ENCODE assay signal across 16 mouse cellular contexts in genomic region chr4:155205919-155206318, GRCm38 (mm10). TPM values are rescaled to one million over a fixed set of nuclear protein-coding genes. Genes with fewer than 3 reads are reported as not detected.
DNase-seq lines count a peak whose midpoint lies in the region; ATAC-seq and TF ChIP-seq lines count a peak whose summit lies in the region.
"Had no signal": no experiment of that assay in that cellular context is flagged by ENCODE, and none has a peak within 500 bp of the region (broad histone marks: within the 10 kb centered on the region; RNA-seq: fewer than 3 reads in every experiment).

No protein-coding gene starts in this region.

- H3K27me3 ChIP-seq in limb, embryonic 12.5 days, result no peaks in the 10 kb centered on the region
- no peaks in the 10 kb centered on the region for H3K27me3 ChIP-seq in limb, embryonic 10.5 days (ENCODE audit: low read depth, poor library complexity, severe bottlenecking)
- H3K27me3 ChIP-seq in kidney, postnatal 0 days (ENCODE audit: insufficient read depth, low read length), result no peaks in the 10 kb centered on the region
- H3K27me3 ChIP-seq in liver, embryonic 16.5 days (ENCODE audit: control insufficient read depth, insufficient read depth, low read depth, low read length), result no peaks in the 10 kb centered on the region
- H3K27me3 ChIP-seq in stomach, embryonic 15.5 days (replicated peaks), result no peaks in the 10 kb centered on the region
- H3K27me3 ChIP-seq: embryonic facial prominence, embryonic 15.5 days; midbrain, embryonic 12.5 days; neural tube, embryonic 15.5 days; Patski had no signal

- intact Hi-C loops in left cerebral cortex, postnatal 25 days (cut with DNase I), result no loop called here

- H3K9ac ChIP-seq in limb, embryonic 12.5 days (replicated peaks), result 0 out of 2 replicates have a peak overlapping the region, but pooled peaks have one; percentile 2
- 0 out of 2 replicates have a peak overlapping the region, but pooled peaks have one; percentile 31 for H3K9ac ChIP-seq in kidney, postnatal 0 days (ENCODE audit: low read depth, low read length)
- no peak overlapping the region for H3K9ac ChIP-seq in liver, embryonic 16.5 days (ENCODE audit: low read depth, low read length)
- no peak overlapping the region for H3K9ac ChIP-seq in stomach, embryonic 15.5 days
- H3K9ac ChIP-seq: embryonic facial prominence, embryonic 15.5 days; midbrain, embryonic 12.5 days; neural tube, embryonic 15.5 days had no signal

- no peak for ATAC-seq in limb, embryonic 12.5 days (ENCODE audit: insufficient number of reproducible peaks, insufficient read depth, low FRiP score, low TSS enrichment, low read depth)
- peak; percentile 50 for ATAC-seq in kidney, postnatal 0 days (replicated peaks; ENCODE audit: low FRiP score, low read depth)
- ATAC-seq in liver, embryonic 16.5 days (ENCODE audit: low read depth), result peak; percentile 71
- ATAC-seq in stomach, embryonic 15.5 days (ENCODE audit: insufficient read depth, low FRiP score, low read depth), result peak; percentile 80
- no peak for ATAC-seq in cerebellum, adult (ENCODE audit: insufficient number of reproducible peaks, low FRiP score, low TSS enrichment)
- ATAC-seq: hindbrain, postnatal 0 days; Patski had no signal

- TF ChIP-seq CTCF in kidney, postnatal 0 days (IDR thresholded peaks at IDR 0.05; ENCODE audit: low read depth), result no peak

- peaks cover 79% of the 10 kb centered on the region for H3K4me1 ChIP-seq in limb, embryonic 12.5 days (replicated peaks)
- peaks cover 68% of the 10 kb centered on the region for H3K4me1 ChIP-seq in limb, embryonic 10.5 days
- H3K4me1 ChIP-seq in kidney, postnatal 0 days (replicated peaks; ENCODE audit: insufficient read depth, low read length), result peaks cover 49% of the 10 kb centered on the region
- H3K4me1 ChIP-seq in liver, embryonic 16.5 days (ENCODE audit: control insufficient read depth, low read depth, low read length), result peaks cover 40% of the 10 kb centered on the region
- H3K4me1 ChIP-seq in stomach, embryonic 15.5 days, result peaks cover 67% of the 10 kb centered on the region

- WGBS in limb, embryonic 12.5 days, result 71% methylated on average over 6 of the region's 6 CpGs
- WGBS in limb, embryonic 10.5 days, result 82% methylated on average over 6 of the region's 6 CpGs
- WGBS in kidney, postnatal 0 days, result 46% methylated on average over 6 of the region's 6 CpGs
- 50% methylated on average over 6 of the region's 6 CpGs for WGBS in liver, embryonic 16.5 days (ENCODE audit: insufficient replicate concordance)
- 59% methylated on average over 6 of the region's 6 CpGs for WGBS in stomach, embryonic 15.5 days

- DNase-seq in limb, embryonic 10.5 days (ENCODE audit: low spot score), result no peak
- no peak for DNase-seq in kidney, postnatal 0 days (ENCODE audit: low spot score)
- DNase-seq in left cerebral cortex, postnatal 25 days (ENCODE audit: low spot score in 2 of 2), result no peak
- DNase-seq in spleen, postnatal 36 days (ENCODE audit: low spot score in 2 of 2), result no peak
- DNase-seq: cerebellum, postnatal 10 days; right cerebral cortex, postnatal 25 days; thymus, postnatal 25 days had no signal

- H3K36me3 ChIP-seq in limb, embryonic 12.5 days, result peaks cover 14% of the 10 kb centered on the region
- peaks cover 22% of the 10 kb centered on the region for H3K36me3 ChIP-seq in limb, embryonic 10.5 days
- H3K36me3 ChIP-seq in kidney, postnatal 0 days (ENCODE audit: insufficient read depth, low read length), result peaks cover 13% of the 10 kb centered on the region
- no peaks in the 10 kb centered on the region for H3K36me3 ChIP-seq in liver, embryonic 16.5 days (ENCODE audit: control insufficient read depth, insufficient read depth)
- H3K36me3 ChIP-seq in stomach, embryonic 15.5 days, result peaks cover 4% of the 10 kb centered on the region; the same call in 1 of the 2 replicates
- H3K36me3 ChIP-seq: midbrain, embryonic 12.5 days had no signal

- no peaks in the 10 kb centered on the region for H3K9me3 ChIP-seq in limb, embryonic 12.5 days
- no peaks in the 10 kb centered on the region for H3K9me3 ChIP-seq in limb, embryonic 10.5 days (replicated peaks)
- H3K9me3 ChIP-seq in kidney, postnatal 0 days (replicated peaks; ENCODE audit: low read length), result no peaks in the 10 kb centered on the region
- no peaks in the 10 kb centered on the region for H3K9me3 ChIP-seq in liver, embryonic 16.5 days (replicated peaks; ENCODE audit: control insufficient read depth, low read length)
- H3K9me3 ChIP-seq in stomach, embryonic 15.5 days, result no peaks in the 10 kb centered on the region
- H3K9me3 ChIP-seq: embryonic facial prominence, embryonic 15.5 days; midbrain, embryonic 12.5 days; neural tube, embryonic 15.5 days had no signal

- no peak overlapping the region for H3K27ac ChIP-seq in limb, embryonic 12.5 days
- no peak overlapping the region for H3K27ac ChIP-seq in limb, embryonic 10.5 days
- peak overlapping the region; percentile 78 for H3K27ac ChIP-seq in kidney, postnatal 0 days
- H3K27ac ChIP-seq in liver, embryonic 16.5 days (ENCODE audit: low read length), result peak overlapping the region; percentile 52
- H3K27ac ChIP-seq in stomach, embryonic 15.5 days, result peak overlapping the region; percentile 68
- H3K27ac ChIP-seq: embryonic facial prominence, embryonic 15.5 days; hindbrain, postnatal 0 days; midbrain, embryonic 12.5 days; neural tube, embryonic 15.5 days had no signal

- no peak overlapping the region for H3K4me2 ChIP-seq in limb, embryonic 12.5 days
- no peak overlapping the region for H3K4me2 ChIP-seq in kidney, postnatal 0 days (ENCODE audit: low read length)
- H3K4me2 ChIP-seq in liver, embryonic 16.5 days (ENCODE audit: low read depth, low read length), result 0 out of 2 replicates have a peak overlapping the region, but pooled peaks have one; percentile 20
- H3K4me2 ChIP-seq in stomach, embryonic 15.5 days, result peak overlapping the region; percentile 23; the same call in 1 of the 2 replicates
- H3K4me2 ChIP-seq: embryonic facial prominence, embryonic 15.5 days; midbrain, embryonic 12.5 days; neural tube, embryonic 15.5 days had no signal

- no peak overlapping the region for H3K4me3 ChIP-seq in limb, embryonic 12.5 days (replicated peaks)
- no peak overlapping the region for H3K4me3 ChIP-seq in limb, embryonic 10.5 days
- no peak overlapping the region for H3K4me3 ChIP-seq in kidney, postnatal 0 days (replicated peaks; ENCODE audit: low read depth, low read length)
- no peak overlapping the region for H3K4me3 ChIP-seq in liver, embryonic 16.5 days (ENCODE audit: low read depth, low read length)
- no peak overlapping the region for H3K4me3 ChIP-seq in stomach, embryonic 15.5 days (replicated peaks)
- H3K4me3 ChIP-seq: embryonic facial prominence, embryonic 15.5 days; midbrain, embryonic 12.5 days; neural tube, embryonic 15.5 days had no signal

RNA-seq across cellular contexts. Expression of gene Ski, which starts 16.5 kb away (rescaled TPM):
- 18.4 and 18.8 TPM in 2 replicates for polyA plus RNA-seq in limb, embryonic 12.5 days (2016; fragmentation: Nextera tagmentation; extraction: Ambion mirVana)
- 9.6 and 10.6 TPM in 2 replicates for polyA plus RNA-seq in limb, embryonic 10.5 days (2016; fragmentation: Nextera tagmentation; extraction: Ambion mirVana)
- 15.5 TPM in 2 replicates for polyA plus RNA-seq in kidney, postnatal 0 days (2015; fragmentation: Nextera tagmentation; extraction: Ambion mirVana)
- 2.4 and 2.5 TPM in 2 replicates for polyA plus RNA-seq in liver, embryonic 16.5 days (2015; fragmentation: Nextera tagmentation; extraction: Ambion mirVana)
- 16.2 and 16.6 TPM in 2 replicates for polyA plus RNA-seq in stomach, embryonic 15.5 days (2015; fragmentation: Nextera tagmentation; extraction: Ambion mirVana)
- total RNA-seq in left cerebral cortex, postnatal 25 days (2021), result 100 to 1,000 TPM; 111 to 112 TPM

RNA-seq across cellular contexts. Expression of gene Faap20, which starts 43.7 kb away (rescaled TPM):
- polyA plus RNA-seq in limb, embryonic 12.5 days (2016; fragmentation: Nextera tagmentation; extraction: Ambion mirVana), result 96.0 and 99.2 TPM in 2 replicates
- 104 and 107 TPM in 2 replicates for polyA plus RNA-seq in limb, embryonic 10.5 days (2016; fragmentation: Nextera tagmentation; extraction: Ambion mirVana)
- 77.2 and 80.0 TPM in 2 replicates for polyA plus RNA-seq in kidney, postnatal 0 days (2015; fragmentation: Nextera tagmentation; extraction: Ambion mirVana)
- polyA plus RNA-seq in liver, embryonic 16.5 days (2015; fragmentation: Nextera tagmentation; extraction: Ambion mirVana), result 17.1 and 18.6 TPM in 2 replicates
- polyA plus RNA-seq in stomach, embryonic 15.5 days (2015; fragmentation: Nextera tagmentation; extraction: Ambion mirVana), result 64.5 and 65.8 TPM in 2 replicates
- 10 to 100 TPM; 24.2 to 27.3 TPM for total RNA-seq in left cerebral cortex, postnatal 25 days (2021)

Comparison
In these comparisons a context has a peak if more than half of its experiments do, and no peak if none do; other contexts are left out.
1. ATAC-seq: peak in kidney, postnatal 0 days (single experiment), liver, embryonic 16.5 days (single experiment) and stomach, embryonic 15.5 days (single experiment); none in limb, embryonic 12.5 days (single experiment) and cerebellum, adult (single experiment).
2. H3K27ac ChIP-seq: peak in kidney, postnatal 0 days (single experiment), liver, embryonic 16.5 days (single experiment) and stomach, embryonic 15.5 days (single experiment); none in limb, embryonic 12.5 days (single experiment) and limb, embryonic 10.5 days (single experiment).
3. H3K4me2 ChIP-seq: peak in liver, embryonic 16.5 days (single experiment) and stomach, embryonic 15.5 days (single experiment); none in limb, embryonic 12.5 days (single experiment) and kidney, postnatal 0 days (single experiment).
4. H3K9ac ChIP-seq: peak in limb, embryonic 12.5 days (single experiment) and kidney, postnatal 0 days (single experiment); none in liver, embryonic 16.5 days (single experiment) and stomach, embryonic 15.5 days (single experiment).